Mouse (Mus musculus): ENCODE results near the gene Sync.

DNA sequence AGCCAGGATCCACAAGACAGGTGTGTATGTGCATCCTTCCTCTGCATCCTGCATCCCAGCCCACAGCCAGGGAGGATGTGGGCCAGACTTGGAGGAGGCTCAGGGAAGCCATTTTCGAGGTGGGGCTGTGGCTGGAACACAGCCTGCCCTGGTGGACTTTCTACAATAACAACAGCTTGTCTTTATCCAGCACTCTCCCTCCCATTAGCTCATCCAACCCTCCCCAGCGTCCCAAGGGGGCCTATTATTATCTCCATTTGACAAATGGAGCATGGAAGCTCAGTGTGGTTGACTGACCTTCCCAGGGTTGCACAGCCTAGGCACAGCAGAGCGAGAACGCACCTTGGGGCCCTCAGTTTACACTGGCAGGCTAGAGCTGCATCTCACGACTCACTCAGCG lies 26.7 kb upstream of the Sync start:
- no peak for TF ChIP-seq USF1 (IDR thresholded peaks at IDR 0.05; ENCODE audit: low read depth)
- TF ChIP-seq CTCF (IDR thresholded peaks at IDR 0.05; ENCODE audit: control insufficient read depth, insufficient read depth, insufficient read length) = no peak
- TF ChIP-seq CEBPB (IDR thresholded peaks at IDR 0.05; ENCODE audit: low read depth) = no peak
